Mouse (Mus musculus) right cerebral cortex, adult 2 months (tissue): ENCODE measurements at regions not wholly inside any gene's neighbourhood (a gene's known extent, or its start where the extent isn't known, plus 50 kb on each side); places are given as distances from the start of the nearest gene placed in this dataset.

Experiments
- DNase-seq, 2 experiments: peaks; one replicate each; pipeline ENCODE4 v3.0.0; 2021 to 2022; ENCODE audit warnings: low spot score in 2 of 2

- no peak for DNase-seq
These were observed 656.8 kb downstream of the Htr1a start for GRCm38 (mm10) chr13:106100239-106100638.

GRCm38 (mm10) chr13:106142128-106142527 is 698.7 kb downstream of the Htr1a start:
- DNase-seq = no peak

GRCm38 (mm10) chr13:106166377-106166776 is 722.9 kb downstream of the Htr1a start:
- DNase-seq = peak; percentile 8

- DNase-seq = no peak
These were observed 729.9 kb downstream of the Htr1a start for GRCm38 (mm10) chr13:106173377-106173776.

- no peak for DNase-seq
These were observed 730.9 kb downstream of the Htr1a start for GRCm38 (mm10) chr13:106174321-106174720.

GRCm38 (mm10) chr13:106180734-106181133 is 737.3 kb downstream of the Htr1a start:
- DNase-seq = no peak
